Mouse (Mus musculus) testis, adult 2 months (tissue): ENCODE measurements at regions not wholly inside any gene's neighbourhood (a gene's known extent, or its start where the extent isn't known, plus 50 kb on each side); places are given as distances from the start of the nearest gene placed in this dataset.

Source experiments
- CTCF ChIP-seq: fragments of 200-500 bp; IDR thresholded peaks from 2 replicates; pipeline ENCODE4 v1.5.1; 2012; ENCODE audit warnings: low read depth, mild to moderate bottlenecking, inconsistent platforms, low read length, moderate library complexity; ENCODE audit not compliant: control insufficient read depth, insufficient read depth, insufficient replicate concordance
- POLR2A ChIP-seq: fragments of 200-500 bp; IDR thresholded peaks from 2 replicates; pipeline ENCODE4 v1.6.1; 2012; ENCODE audit warnings: low read depth, mild to moderate bottlenecking, inconsistent platforms, low read length, moderate library complexity; ENCODE audit not compliant: control insufficient read depth

DNA sequence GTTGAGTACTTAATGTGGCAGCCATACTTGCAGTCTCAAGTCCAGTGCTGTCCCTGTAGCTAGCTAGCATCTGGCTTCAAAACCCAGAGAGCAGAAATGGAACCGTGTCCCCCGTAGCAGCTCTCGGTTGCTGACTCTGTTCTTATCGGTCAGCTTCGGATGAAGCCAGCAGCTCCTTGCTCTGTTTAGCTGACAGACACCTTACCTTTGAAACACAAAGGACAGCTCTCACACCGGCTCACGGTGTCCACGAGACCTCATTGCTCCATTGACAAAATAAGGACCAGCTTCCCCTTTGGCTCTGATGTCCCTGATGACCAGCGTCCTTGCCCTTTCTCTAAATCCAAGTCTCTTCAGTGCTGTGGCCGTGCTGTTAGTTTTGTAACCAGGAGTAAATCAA, 435.3 kb upstream of the Kif2a start:
- TF ChIP-seq CTCF (no peak), POLR2A (no peak)
